Mouse (Mus musculus) heart, postnatal 10 days (tissue): ENCODE data around the gene Clcf1. TPM values are rescaled to one million over a fixed set of nuclear protein-coding genes. Genes with fewer than 3 reads are reported as not detected.

ENCODE experiments used
- microRNA-seq, 2 experiments: library from miRNA; unstranded; fragments of <30 nt; microRNA quantifications; one replicate each; pipeline ENCODE4 v1.2.0; 2022
- total RNA-seq, 2 experiments: library from RNA; stranded (reverse); gene quantifications; 2 replicates each; pipeline ENCODE4 v1.2.3; 2021

The Clcf1 gene
- total RNA-seq, 2 experiments from 2014 or later = 1.6 to 2.5 TPM

Small RNA genes within 50 kb of the gene (microRNA-seq; reads per million reads assigned to microRNA genes)
- 0 reads per million in 2 experiments for gene Gm26115
- 0.35 to 0.47 reads per million in 2 experiments for gene Mir6985

Other genes with a start within 250 kb of the Clcf1 start
- gene Aldh3b2, start 241.9 kb upstream of the Clcf1 start, total RNA-seq = under 1 TPM; 0.32 to 0.72 TPM
- 10 to 100 TPM; 12.8 to 13.4 TPM for gene Acy3, start 227.7 kb upstream of the Clcf1 start, total RNA-seq
- not detected for gene Tbx10, start 221.5 kb upstream of the Clcf1 start, total RNA-seq
- 10 to 100 TPM; 61.2 to 71.2 TPM for gene Nudt8, start 213.7 kb upstream of the Clcf1 start, total RNA-seq
- 1 to 10 TPM; 1.4 to 1.6 TPM for gene Gm49405, start 213.6 kb upstream of the Clcf1 start, total RNA-seq
- 100 to 1,000 TPM; 102 to 103 TPM for gene Doc2g, start 210.9 kb upstream of the Clcf1 start, total RNA-seq
- gene Ndufv1, start 201.4 kb upstream of the Clcf1 start, total RNA-seq = 100 to 1,000 TPM; 960 to 987 TPM
- 100 to 1,000 TPM; 270 to 278 TPM for gene Gstp1, start 176.3 kb upstream of the Clcf1 start, total RNA-seq
- gene Gstp2, start 168.2 kb upstream of the Clcf1 start, total RNA-seq = 10 to 100 TPM; 87.3 to 90.7 TPM
- not detected for gene Gstp3, start 154.7 kb upstream of the Clcf1 start, total RNA-seq
- gene Cabp2, start 132.7 kb upstream of the Clcf1 start, total RNA-seq = not detected
- 10 to 100 TPM; 21.9 to 26.3 TPM for gene Cdk2ap2, start 117.1 kb upstream of the Clcf1 start, total RNA-seq
- gene Pitpnm1, start 114.2 kb upstream of the Clcf1 start, total RNA-seq = 10 to 100 TPM; 30.8 to 32.8 TPM
- 10 to 100 TPM; 47.7 to 62.6 TPM for gene Aip, start 88.4 kb upstream of the Clcf1 start, total RNA-seq
- not detected for gene Gpr152, start 74.5 kb upstream of the Clcf1 start, total RNA-seq
- gene Cabp4, start 70.2 kb upstream of the Clcf1 start, total RNA-seq = not detected
- gene Coro1b, start 65.6 kb upstream of the Clcf1 start, total RNA-seq = 10 to 100 TPM; 87.2 to 90.7 TPM
- gene Ptprcap, start 60.6 kb upstream of the Clcf1 start, total RNA-seq = 1 to 10 TPM; 1.6 to 2.2 TPM
- gene Rps6kb2, start 50.9 kb upstream of the Clcf1 start, total RNA-seq = 10 to 100 TPM; 22.4 to 24.3 TPM
- gene Carns1, start 38.8 kb upstream of the Clcf1 start, total RNA-seq = 10 to 100 TPM; 40.2 to 53.6 TPM
- gene Tbc1d10c, start 23.0 kb upstream of the Clcf1 start, total RNA-seq = 1 to 10 TPM; 2.6 to 2.9 TPM
- 100 to 1,000 TPM; 420 to 454 TPM for gene Ppp1ca, start 22.2 kb upstream of the Clcf1 start, total RNA-seq
- 1 to 10 TPM; 6.0 to 8.6 TPM for gene Rad9a, start 12.6 kb upstream of the Clcf1 start, total RNA-seq
- gene AC109138.7, start 119 bp downstream of the Clcf1 start, total RNA-seq = not detected
- gene Pold4, start 17.7 kb downstream of the Clcf1 start, total RNA-seq = 10 to 100 TPM; 10.7 to 13.5 TPM
- 10 to 100 TPM in 1 of 2 experiments, 1 to 10 TPM in 1; 10.0 to 12.0 TPM for gene Ssh3, start 54.9 kb downstream of the Clcf1 start, total RNA-seq
- gene Ankrd13d, start 68.9 kb downstream of the Clcf1 start, total RNA-seq = 1 to 10 TPM in 1 of 2 experiments, under 1 TPM in 1; 0.98 to 1.5 TPM
- 10 to 100 TPM; 51.4 to 57.2 TPM for gene Grk2, start 92.0 kb downstream of the Clcf1 start, total RNA-seq
- gene Kdm2a, start 184.0 kb downstream of the Clcf1 start, total RNA-seq = 10 to 100 TPM; 50.4 to 54.4 TPM
- 10 to 100 TPM in 1 of 2 experiments, 1 to 10 TPM in 1; 8.5 to 10.6 TPM for gene Rhod, start 225.2 kb downstream of the Clcf1 start, total RNA-seq